Mouse (Mus musculus): ENCODE measurements around the gene Dlgap4. TPM values are rescaled to one million over a fixed set of nuclear protein-coding genes. Genes with fewer than 3 reads are reported as not detected.

The Dlgap4 gene
- total and polyA plus RNA-seq, 3 experiments: 12.4 to 38.5 (median 12.7) TPM

- no peaks in the 10 kb centered on the region for H3K79me2 ChIP-seq (replicated peaks; ENCODE audit: control insufficient read depth, extremely low read depth, insufficient read depth, poor library complexity, severe bottlenecking)
- H3K9me3 ChIP-seq (replicated peaks; ENCODE audit: low read length): no peaks in the 10 kb centered on the region
- no peak overlapping the region for H3K9ac ChIP-seq (ENCODE audit: insufficient read depth, low read depth)
- no peaks in the 10 kb centered on the region for H3K36me3 ChIP-seq (replicated peaks in 1 of 2; ENCODE audit: control insufficient read depth in 1 of 2, insufficient read depth in 1 of 2, low read length in 1 of 2)
- in situ Hi-C loops (cut with MboI; ENCODE audit: low pct_ligation_motif_present, low pct_unique_long_range_greater_than_20kb, low sequenced_read_pairs): no loop called here
- no peak overlapping the region for H3K4me2 ChIP-seq (ENCODE audit: insufficient read depth, low read depth, poor library complexity, severe bottlenecking)
- DNase-seq (ENCODE audit: extremely low read depth): no peak
- no peak overlapping the region for H3K27ac ChIP-seq (ENCODE audit: insufficient read depth, low read depth)
- dilution Hi-C loops (cut with MboI; ENCODE audit: extremely low pct_ligation_motif_present, extremely low pct_unique_long_range_greater_than_20kb, low sequenced_read_pairs): no loop called here
- no peaks in the 10 kb centered on the region; a peak in 1 of 4 replicates for H3K4me1 ChIP-seq (ENCODE audit: control insufficient read depth in 1 of 2, insufficient read depth in 2 of 2)
- H3K27me3 ChIP-seq (replicated peaks): peaks cover 84% of the 10 kb centered on the region
- no peak overlapping the region for H3K4me3 ChIP-seq (replicated peaks in 1 of 3; ENCODE audit: low read depth in 2 of 3, low read length in 2 of 3, poor library complexity in 1 of 3)
- TF ChIP-seq TBP (conservative IDR thresholded peaks at IDR 0.05; ENCODE audit: low read depth, low read length) (no peak), NRF1 (IDR thresholded peaks at IDR 0.05; ENCODE audit: low read depth, low read length) (no peak)
These were observed 59.8 kb downstream of the Dlgap4 start for GRCm38 (mm10) chr2:156673307-156673706.

GRCm38 (mm10) chr2:156673881-156674669 lies 60.6 kb downstream of the Dlgap4 start:
- no peak for DNase-seq (ENCODE audit: extremely low read depth)
- Histone ChIP-seq H3K4me3 (replicated peaks in 1 of 3; ENCODE audit: low read depth in 2 of 3, low read length in 2 of 3, poor library complexity in 1 of 3) (no peak overlapping the region), H3K9ac (ENCODE audit: insufficient read depth, low read depth) (no peak overlapping the region), H3K79me2 (replicated peaks; ENCODE audit: control insufficient read depth, extremely low read depth, insufficient read depth, poor library complexity, severe bottlenecking) (no peaks in the 10 kb centered on the region), H3K9me3 (replicated peaks; ENCODE audit: low read length) (no peaks in the 10 kb centered on the region), H3K4me1 (ENCODE audit: control insufficient read depth in 1 of 2, insufficient read depth in 2 of 2) (no peaks in the 10 kb centered on the region; a peak in 1 of 4 replicates), H3K27me3 (replicated peaks) (peaks cover 85% of the 10 kb centered on the region), H3K4me2 (ENCODE audit: insufficient read depth, low read depth, poor library complexity, severe bottlenecking) (no peak overlapping the region), H3K36me3 (replicated peaks in 1 of 2; ENCODE audit: control insufficient read depth in 1 of 2, insufficient read depth in 1 of 2, low read length in 1 of 2) (no peaks in the 10 kb centered on the region), H3K27ac (ENCODE audit: insufficient read depth, low read depth) (no peak overlapping the region)
- dilution Hi-C loops (cut with MboI; ENCODE audit: extremely low pct_ligation_motif_present, extremely low pct_unique_long_range_greater_than_20kb, low sequenced_read_pairs) (no loop called here), in situ Hi-C loops (cut with MboI; ENCODE audit: low pct_ligation_motif_present, low pct_unique_long_range_greater_than_20kb, low sequenced_read_pairs) (no loop called here)
- no peak for TF ChIP-seq NRF1 (IDR thresholded peaks at IDR 0.05; ENCODE audit: low read depth, low read length)

- Histone ChIP-seq H3K9ac (ENCODE audit: insufficient read depth, low read depth) (no peak overlapping the region), H3K27me3 (replicated peaks) (peaks cover 82% of the 10 kb centered on the region), H3K79me2 (replicated peaks; ENCODE audit: control insufficient read depth, extremely low read depth, insufficient read depth, poor library complexity, severe bottlenecking) (no peaks in the 10 kb centered on the region), H3K4me1 (ENCODE audit: control insufficient read depth in 1 of 2, insufficient read depth in 2 of 2) (no peaks in the 10 kb centered on the region; a peak in 1 of 4 replicates), H3K4me3 (replicated peaks in 1 of 3; ENCODE audit: low read depth in 2 of 3, low read length in 2 of 3, poor library complexity in 1 of 3) (no peak overlapping the region), H3K27ac (ENCODE audit: insufficient read depth, low read depth) (no peak overlapping the region), H3K36me3 (replicated peaks in 1 of 2; ENCODE audit: control insufficient read depth in 1 of 2, insufficient read depth in 1 of 2, low read length in 1 of 2) (no peaks in the 10 kb centered on the region), H3K9me3 (replicated peaks; ENCODE audit: low read length) (no peaks in the 10 kb centered on the region), H3K4me2 (ENCODE audit: insufficient read depth, low read depth, poor library complexity, severe bottlenecking) (no peak overlapping the region)
- peak; percentile 14 for DNase-seq (ENCODE audit: extremely low read depth)
- dilution Hi-C loops (cut with MboI; ENCODE audit: extremely low pct_ligation_motif_present, extremely low pct_unique_long_range_greater_than_20kb, low sequenced_read_pairs) (no loop called here), in situ Hi-C loops (cut with MboI; ENCODE audit: low pct_ligation_motif_present, low pct_unique_long_range_greater_than_20kb, low sequenced_read_pairs) (loop anchor here (25.0 kb wide), 1 partner anchor 90 kb away; no protein-coding TSS in a partner anchor)
- TF ChIP-seq ZNF384 (IDR thresholded peaks at IDR 0.05; ENCODE audit: low read depth, low read length): peak; percentile 53; the same call in 1 of the 2 replicates
- TF ChIP-seq NRF1 (IDR thresholded peaks at IDR 0.05; ENCODE audit: low read depth, low read length): no peak
- TF ChIP-seq TBP (conservative IDR thresholded peaks at IDR 0.05; ENCODE audit: low read depth, low read length): no peak
- TF ChIP-seq KAT2A (IDR thresholded peaks at IDR 0.05; ENCODE audit: insufficient replicate concordance, low read length): no peak
- TF ChIP-seq ZC3H11A (IDR thresholded peaks at IDR 0.05; ENCODE audit: low read depth, low read length): no peak
- TF ChIP-seq SIN3A (IDR thresholded peaks at IDR 0.05; ENCODE audit: low read length): peak; percentile 97
- no peak for TF ChIP-seq SMC3 (IDR thresholded peaks at IDR 0.05; ENCODE audit: low read depth, low read length)
- no peak for TF ChIP-seq MEF2A (IDR thresholded peaks at IDR 0.05; ENCODE audit: borderline replicate concordance, low read depth, low read length)
- peak; percentile 97 for TF ChIP-seq MXI1 (IDR thresholded peaks at IDR 0.05; ENCODE audit: low read depth, low read length)
- no peak for TF ChIP-seq USF1 (IDR thresholded peaks at IDR 0.05; ENCODE audit: low read depth, low read length)
These were observed 63.4 kb downstream of the Dlgap4 start for GRCm38 (mm10) chr2:156676885-156677284.
